Mouse (Mus musculus) kidney, postnatal 36 days (tissue): ENCODE measurements around the gene Mapk7.

Experiments
- DNase-seq, 2 experiments: peaks; one replicate each; pipeline ENCODE4 v3.0.0; 2021 to 2022; ENCODE audit warnings: mixed read lengths in 2 of 2

Mapk7 gene

GRCm38 (mm10) chr11:61490944-61491520 lies 3.2 kb downstream of the Mapk7 start:
- no peak for DNase-seq

- DNase-seq: no peak
Observed at GRCm38 (mm10) chr11:61489874-61490273, 4.3 kb downstream of the Mapk7 start.

GRCm38 (mm10) chr11:61489085-61489484 lies 5.1 kb downstream of the Mapk7 start:
- DNase-seq: no peak

- no peak for DNase-seq
Observed at GRCm38 (mm10) chr11:61487936-61488335, 6.3 kb downstream of the Mapk7 start.

- DNase-seq: peak; percentile 36 to 71
Observed at GRCm38 (mm10) chr11:61487401-61487800, 6.8 kb downstream of the Mapk7 start.

GRCm38 (mm10) chr11:61486458-61487219 lies 7.6 kb downstream of the Mapk7 start:
- no peak for DNase-seq

GRCm38 (mm10) chr11:61485541-61486457 lies 8.4 kb downstream of the Mapk7 start:
- no peak for DNase-seq

- DNase-seq: no peak
Observed at GRCm38 (mm10) chr11:61484613-61485540, 9.3 kb downstream of the Mapk7 start, which contains the start of gene Mfap4. Gene Mfap4 (plus strand): TSS chr11:61485431.

- no peak for DNase-seq
Observed at GRCm38 (mm10) chr11:61484256-61484612, 10.0 kb downstream of the Mapk7 start.

GRCm38 (mm10) chr11:61483226-61483845 lies 10.9 kb downstream of the Mapk7 start:
- DNase-seq: no peak

- no peak for DNase-seq
Observed at GRCm38 (mm10) chr11:61481239-61482090, 12.7 kb downstream of the Mapk7 start.

- DNase-seq: no peak
Observed at GRCm38 (mm10) chr11:61478788-61479187, 15.4 kb downstream of the Mapk7 start.

GRCm38 (mm10) chr11:61477566-61478508 lies 16.4 kb downstream of the Mapk7 start:
- no peak for DNase-seq

GRCm38 (mm10) chr11:61476786-61477382 lies 17.3 kb downstream of the Mapk7 start:
- peak; percentile 50 to 65 for DNase-seq

- no peak for DNase-seq
Observed at GRCm38 (mm10) chr11:61473630-61474029, 20.6 kb downstream of the Mapk7 start.

- DNase-seq: no peak
Observed at GRCm38 (mm10) chr11:61470880-61471279, 23.3 kb downstream of the Mapk7 start.

GRCm38 (mm10) chr11:61469317-61469917 lies 24.8 kb downstream of the Mapk7 start:
- no peak for DNase-seq

- no peak for DNase-seq
Observed at GRCm38 (mm10) chr11:61468534-61468933, 25.7 kb downstream of the Mapk7 start.

GRCm38 (mm10) chr11:61465422-61465821 lies 28.8 kb downstream of the Mapk7 start:
- no peak for DNase-seq
